Mouse (Mus musculus) hindbrain, embryonic 12.5 days (tissue): ENCODE data around the gene Ins2. TPM values are rescaled to one million over a fixed set of nuclear protein-coding genes. Genes with fewer than 3 reads are reported as not detected.
A peak's percentile ranks its signal among the peaks of the same experiment; 100 is the strongest.

ENCODE experiments used
- ATAC-seq: fragments of 200-750 bp; cut with Nextera tagmentation; 2 replicates; pipeline ENCODE4 v1.8.0; 2017; ENCODE audit warnings: moderate TSS enrichment; ENCODE audit not compliant: low FRiP score
- H3K27ac ChIP-seq: fragments of 300-500 bp; sonication (generic); 2 replicates; pipeline ENCODE4 v1.5.1; 2016; ENCODE audit warnings: mild to moderate bottlenecking
- H3K27me3 ChIP-seq: fragments of 300-500 bp; sonication (generic); 2 replicates; pipeline ENCODE4 v1.6.1; 2016; ENCODE audit warnings: mild to moderate bottlenecking
- H3K36me3 ChIP-seq: fragments of 300-500 bp; sonication (generic); 2 replicates; pipeline ENCODE4 v1.6.1; 2016; ENCODE audit warnings: mild to moderate bottlenecking
- H3K4me1 ChIP-seq: fragments of 300-500 bp; sonication (generic); 2 replicates; pipeline ENCODE4 v1.6.1; 2016
- H3K4me2 ChIP-seq: fragments of 300-500 bp; sonication (generic); replicated peaks from 2 replicates; pipeline ENCODE4 v1.6.1; 2016; ENCODE audit warnings: mild to moderate bottlenecking
- H3K4me3 ChIP-seq: fragments of 300-500 bp; sonication (generic); 2 replicates; pipeline ENCODE4 v1.5.1; 2016; ENCODE audit warnings: mild to moderate bottlenecking
- H3K9ac ChIP-seq: fragments of 300-500 bp; sonication (generic); 2 replicates; pipeline ENCODE4 v1.6.1; 2016; ENCODE audit warnings: mild to moderate bottlenecking, moderate library complexity
- H3K9me3 ChIP-seq: fragments of 300-500 bp; sonication (generic); replicated peaks from 2 replicates; pipeline ENCODE4 v1.6.1; 2016; ENCODE audit warnings: mild to moderate bottlenecking
- WGBS: fragments of 180-500 bp; shearing (Covaris S2); methylation state at CpG from one replicate; pipeline ENCODE4 v1.1.7; 2016; 5-methylcytosine and 5-hydroxymethylcytosine counted together
- polyA plus RNA-seq: library from polyadenylated mRNA; unstranded; fragments of >200 nt; fragmentation: Nextera tagmentation; extraction: Ambion mirVana; gene quantifications from 2 replicates; pipeline ENCODE4 v1.2.1, GENCODE M21; 2016

Gene Ins2
- polyA plus RNA-seq, 1 experiment from 2014 or later, result not detected

- H3K4me1 ChIP-seq, result peaks cover 31% of the 10 kb centered on the region
- no peaks in the 10 kb centered on the region for H3K36me3 ChIP-seq
- H3K27ac ChIP-seq, result no peak overlapping the region
- 0 out of 2 replicates have a peak overlapping the region, but pooled peaks have one; percentile 52 for H3K4me2 ChIP-seq
- peaks cover 94% of the 10 kb centered on the region for H3K27me3 ChIP-seq
- ATAC-seq, result no peak
- H3K9ac ChIP-seq, result no peak overlapping the region
- H3K9me3 ChIP-seq, result no peaks in the 10 kb centered on the region
- H3K4me3 ChIP-seq, result no peak overlapping the region
Measured at GRCm38 (mm10) chr7:142661811-142662210, 81.4 kb downstream of the Ins2 start.

GRCm38 (mm10) chr7:142661046-142661445, 82.1 kb downstream of the Ins2 start:
- Histone ChIP-seq H3K36me3 (no peaks in the 10 kb centered on the region), H3K9ac (peak overlapping the region; percentile 53), H3K9me3 (no peaks in the 10 kb centered on the region), H3K27ac (peak overlapping the region; percentile 71; the same call in 1 of the 2 replicates), H3K4me3 (peak overlapping the region; percentile 39), H3K27me3 (peaks cover 94% of the 10 kb centered on the region), H3K4me2 (peak overlapping the region; percentile 52), H3K4me1 (peaks cover 31% of the 10 kb centered on the region)
- WGBS, result under 1% methylated on average over 25 of the region's 25 CpGs
- no peak for ATAC-seq

GRCm38 (mm10) chr7:142660651-142660945, 82.6 kb downstream of the Ins2 start:
- Histone ChIP-seq H3K4me2 (peak overlapping the region; percentile 52), H3K9ac (peak overlapping the region; percentile 53), H3K27me3 (peaks cover 94% of the 10 kb centered on the region), H3K4me3 (peak overlapping the region; percentile 39), H3K9me3 (no peaks in the 10 kb centered on the region), H3K27ac (peak overlapping the region; percentile 71), H3K36me3 (no peaks in the 10 kb centered on the region), H3K4me1 (peaks cover 31% of the 10 kb centered on the region)
- ATAC-seq, result no peak
- under 1% methylated on average over 29 of the region's 29 CpGs for WGBS

GRCm38 (mm10) chr7:142659767-142660650, 83.2 kb downstream of the Ins2 start:
- peak overlapping the region; percentile 71 for H3K27ac ChIP-seq
- H3K36me3 ChIP-seq, result no peaks in the 10 kb centered on the region
- peaks cover 94% of the 10 kb centered on the region for H3K27me3 ChIP-seq
- H3K9ac ChIP-seq, result peak overlapping the region; percentile 65
- peak overlapping the region; percentile 39 for H3K4me3 ChIP-seq
- peak overlapping the region; percentile 52 for H3K4me2 ChIP-seq
- H3K9me3 ChIP-seq, result no peaks in the 10 kb centered on the region
- WGBS, result 1% methylated on average over 43 of the region's 43 CpGs
- no peak for ATAC-seq
- peaks cover 31% of the 10 kb centered on the region for H3K4me1 ChIP-seq

DNA sequence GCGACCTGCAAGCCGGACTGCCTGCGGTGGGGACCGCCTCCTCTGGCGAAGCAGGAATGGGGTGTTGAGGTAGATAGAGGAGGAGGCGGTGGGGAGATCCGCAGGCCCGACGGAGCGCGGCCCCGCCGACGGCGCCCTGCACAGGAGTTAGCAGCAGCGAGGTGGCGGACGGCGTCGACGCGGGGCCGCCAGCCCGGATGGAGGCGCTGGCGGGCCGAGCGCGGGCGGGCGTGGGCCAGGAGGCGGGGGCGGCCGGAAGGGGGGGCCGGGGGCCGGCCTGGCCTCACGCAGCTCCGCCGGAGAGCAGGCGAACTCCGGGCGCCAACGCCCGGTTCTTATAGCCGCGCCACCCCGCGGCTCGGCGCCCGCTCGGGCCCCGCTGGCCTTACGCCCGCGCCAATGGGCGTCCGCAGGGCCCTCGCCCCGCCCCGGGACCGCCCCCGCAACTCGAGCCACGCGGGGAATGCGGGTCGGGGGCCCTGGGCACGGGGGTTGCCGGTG, 84.0 kb downstream of the Ins2 start:
- Histone ChIP-seq H3K9me3 (no peaks in the 10 kb centered on the region), H3K4me3 (peak overlapping the region; percentile 39), H3K27me3 (peaks cover 94% of the 10 kb centered on the region), H3K9ac (peak overlapping the region; percentile 65), H3K27ac (peak overlapping the region; percentile 71), H3K36me3 (no peaks in the 10 kb centered on the region), H3K4me2 (peak overlapping the region; percentile 52), H3K4me1 (peaks cover 31% of the 10 kb centered on the region)
- WGBS, result under 1% methylated on average over 64 of the region's 70 CpGs
- ATAC-seq, result peak; percentile 42; the same call in 1 of the 2 replicates

DNA sequence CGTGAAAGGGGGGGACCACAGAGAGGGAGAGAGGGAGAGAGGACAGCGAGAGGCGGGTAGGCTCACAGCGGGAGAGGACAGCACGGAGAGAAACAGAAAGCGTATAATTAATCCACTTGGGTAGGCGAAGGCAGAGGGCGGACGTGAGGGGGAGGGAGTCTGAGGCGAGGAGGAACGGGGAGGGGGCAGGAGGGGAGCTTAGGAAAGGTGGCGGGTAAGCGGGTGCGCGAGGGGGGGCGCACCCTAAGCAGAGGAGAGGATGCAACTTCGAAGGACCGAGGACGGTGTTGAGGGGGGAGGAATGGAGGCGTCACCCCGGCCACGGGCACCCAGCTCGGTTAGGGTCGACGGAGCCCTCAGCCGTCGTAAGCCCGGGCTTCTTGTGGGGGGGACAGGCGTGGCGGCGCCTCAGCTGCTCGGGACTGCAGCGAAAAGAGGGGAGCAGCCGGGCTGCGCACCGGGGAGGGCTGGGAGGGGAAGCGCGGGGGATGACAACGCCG, 84.5 kb downstream of the Ins2 start:
- Histone ChIP-seq H3K4me3 (peak overlapping the region; percentile 39), H3K4me1 (peaks cover 31% of the 10 kb centered on the region), H3K4me2 (peak overlapping the region; percentile 52), H3K27me3 (peaks cover 94% of the 10 kb centered on the region), H3K36me3 (no peaks in the 10 kb centered on the region), H3K27ac (peak overlapping the region; percentile 71), H3K9me3 (no peaks in the 10 kb centered on the region), H3K9ac (peak overlapping the region; percentile 65)
- ATAC-seq, result 0 out of 2 replicates have a peak, but pooled peaks have one; percentile 49
- 0% methylated on average over 34 of the region's 40 CpGs for WGBS

- Histone ChIP-seq H3K27ac (peak overlapping the region; percentile 71), H3K9me3 (no peaks in the 10 kb centered on the region), H3K4me3 (peak overlapping the region; percentile 39), H3K4me2 (peak overlapping the region; percentile 52), H3K27me3 (peaks cover 92% of the 10 kb centered on the region), H3K9ac (peak overlapping the region; percentile 65), H3K4me1 (peaks cover 31% of the 10 kb centered on the region), H3K36me3 (no peaks in the 10 kb centered on the region)
- 2% methylated on average over 31 of the region's 34 CpGs for WGBS
- ATAC-seq, result no peak
Measured at GRCm38 (mm10) chr7:142657821-142658614, 85.2 kb downstream of the Ins2 start.

DNA sequence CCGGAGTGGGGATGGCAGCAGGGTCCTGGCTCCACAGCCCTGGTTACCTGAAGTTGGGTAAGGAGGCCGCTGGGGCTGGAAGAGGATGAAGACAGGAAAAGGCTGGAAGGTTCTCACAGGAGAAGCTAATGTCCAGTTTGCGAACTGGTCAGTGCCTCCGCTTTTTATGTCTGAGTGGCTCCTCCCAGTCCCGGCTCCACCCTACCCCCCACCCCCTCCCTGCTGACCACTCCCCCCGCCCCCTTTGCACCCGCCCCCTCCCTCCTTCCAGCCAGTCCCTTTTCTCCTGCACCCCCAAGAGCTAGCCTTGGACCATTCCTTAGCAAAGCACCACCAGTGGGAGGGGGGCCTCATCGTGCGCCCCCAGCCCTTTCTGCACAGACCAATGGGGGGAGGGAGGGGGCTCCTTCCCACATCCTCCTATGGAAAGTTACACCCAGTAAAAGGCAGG, 85.8 kb downstream of the Ins2 start:
- Histone ChIP-seq H3K36me3 (no peaks in the 10 kb centered on the region), H3K9me3 (no peaks in the 10 kb centered on the region), H3K27me3 (peaks cover 92% of the 10 kb centered on the region), H3K4me2 (peak overlapping the region; percentile 52), H3K27ac (no peak overlapping the region), H3K4me1 (peaks cover 31% of the 10 kb centered on the region), H3K4me3 (peak overlapping the region; percentile 39), H3K9ac (peak overlapping the region; percentile 39)
- no peak for ATAC-seq
- WGBS, result 6% methylated on average over 6 of the region's 9 CpGs

DNA sequence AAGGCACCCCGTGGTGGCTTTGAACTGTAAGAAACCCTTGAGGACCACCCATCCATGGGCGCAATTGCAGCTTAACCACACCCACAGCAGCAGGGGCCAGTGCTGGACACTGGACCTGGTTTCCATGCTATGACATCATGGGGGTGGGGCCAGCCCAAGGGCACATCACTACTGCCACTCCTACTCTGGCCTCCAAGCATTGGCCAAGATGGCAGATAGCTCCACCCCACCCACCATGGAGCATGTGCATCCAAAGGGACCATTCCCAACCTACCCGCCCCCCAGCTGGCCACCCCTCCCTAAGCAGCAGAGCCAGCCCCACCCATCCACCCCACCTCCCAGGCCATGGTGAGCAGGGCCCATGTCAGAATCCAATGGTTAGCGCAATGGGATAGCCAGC, 87.1 kb downstream of the Ins2 start:
- Histone ChIP-seq H3K9ac (no peak overlapping the region), H3K4me2 (peak overlapping the region; percentile 26), H3K4me3 (peak overlapping the region; percentile 39; the same call in 1 of the 2 replicates), H3K27me3 (peaks cover 97% of the 10 kb centered on the region), H3K27ac (no peak overlapping the region), H3K4me1 (peaks cover 31% of the 10 kb centered on the region), H3K9me3 (no peaks in the 10 kb centered on the region), H3K36me3 (no peaks in the 10 kb centered on the region)
- 37% methylated on average over 3 of the region's 4 CpGs for WGBS
- no peak for ATAC-seq

DNA sequence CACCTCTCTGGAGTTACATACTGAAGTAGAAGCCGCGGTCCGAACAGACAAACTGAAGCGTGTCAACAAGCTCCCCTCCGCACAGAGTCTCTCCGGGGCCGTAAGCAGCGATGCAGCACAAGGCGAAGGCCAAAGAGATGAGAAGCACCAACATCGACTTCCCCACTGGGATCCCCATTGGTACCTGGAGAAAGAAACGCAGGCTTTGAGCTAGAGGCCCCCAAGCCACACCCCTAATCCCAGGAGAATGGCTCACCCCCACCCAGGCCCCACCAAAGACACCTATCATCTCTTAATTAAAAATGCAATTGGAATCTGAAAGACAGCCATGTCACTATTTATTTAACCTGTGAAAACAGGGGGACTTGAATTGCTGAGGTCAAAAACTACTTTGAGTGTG, 87.5 kb downstream of the Ins2 start:
- Histone ChIP-seq H3K9me3 (no peaks in the 10 kb centered on the region), H3K27ac (no peak overlapping the region), H3K4me3 (peak overlapping the region; percentile 39; the same call in 1 of the 2 replicates), H3K36me3 (no peaks in the 10 kb centered on the region), H3K4me2 (peak overlapping the region; percentile 26), H3K4me1 (peaks cover 27% of the 10 kb centered on the region), H3K9ac (no peak overlapping the region), H3K27me3 (peaks cover 93% of the 10 kb centered on the region)
- WGBS, result 8% methylated on average over 11 of the region's 11 CpGs
- no peak for ATAC-seq

DNA sequence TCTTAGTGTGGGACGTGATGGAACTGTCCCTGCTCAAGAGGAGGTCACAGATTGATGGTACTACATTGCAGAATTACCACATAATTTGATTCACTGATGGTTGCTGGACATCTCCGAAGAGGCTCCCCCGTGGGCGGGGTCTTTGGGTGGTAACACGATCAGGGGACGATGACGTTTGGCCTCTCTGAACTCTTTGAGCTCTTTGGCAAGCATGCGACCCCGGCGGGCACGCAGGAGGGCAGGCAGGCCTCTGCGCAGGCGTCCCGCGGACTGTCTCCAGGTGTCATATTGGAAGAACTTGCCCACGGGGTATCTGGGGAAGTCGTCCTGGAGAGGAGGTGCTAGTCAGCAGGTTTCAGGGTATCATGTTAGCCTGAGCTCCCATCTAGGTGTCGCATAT, 89.5 kb downstream of the Ins2 start:
- H3K27me3 ChIP-seq, result peaks cover 74% of the 10 kb centered on the region
- WGBS, result 8% methylated on average over 18 of the region's 18 CpGs
- no peak overlapping the region for H3K4me2 ChIP-seq

GRCm38 (mm10) chr7:142646676-142647075, 96.5 kb downstream of the Ins2 start:
- H3K27me3 ChIP-seq, result peaks cover 6% of the 10 kb centered on the region
- H3K4me3 ChIP-seq, result no peak overlapping the region
- no peaks in the 10 kb centered on the region for H3K9me3 ChIP-seq
- H3K4me2 ChIP-seq, result no peak overlapping the region
- no peak overlapping the region for H3K9ac ChIP-seq
- WGBS, result 34% methylated on average over 6 of the region's 6 CpGs
- H3K27ac ChIP-seq, result no peak overlapping the region
- H3K4me1 ChIP-seq, result 0 out of 2 replicates have a peak, but pooled peaks cover 2% of the 10 kb centered on the region
- no peak for ATAC-seq
- H3K36me3 ChIP-seq, result no peaks in the 10 kb centered on the region

More for the DNA sequence above, 89.5 kb downstream of the Ins2 start:
- ATAC-seq, result no peak
- H3K4me1 ChIP-seq, result peaks cover 12% of the 10 kb centered on the region
- H3K36me3 ChIP-seq, result no peaks in the 10 kb centered on the region
- H3K27ac ChIP-seq, result no peak overlapping the region
- H3K9me3 ChIP-seq, result no peaks in the 10 kb centered on the region
- no peak overlapping the region for H3K9ac ChIP-seq
- no peak overlapping the region for H3K4me3 ChIP-seq
